Mouse (Mus musculus) kidney, embryonic 14.5 days (tissue): ENCODE measurements around the gene Pla2g6. TPM values are rescaled to one million over a fixed set of nuclear protein-coding genes. Genes with fewer than 3 reads are reported as not detected.

Source experiments
- ATAC-seq: fragments of 200-750 bp; cut with Nextera tagmentation; 2 replicates; pipeline ENCODE4 v1.8.0; 2017; ENCODE audit warnings: moderate number of reproducible peaks, mild to moderate bottlenecking, moderate TSS enrichment, moderate library complexity; ENCODE audit not compliant: low FRiP score, low TSS enrichment
- H3K27ac ChIP-seq: fragments of 300-500 bp; sonication (generic); 2 replicates; pipeline ENCODE4 v1.5.1; 2014; ENCODE audit warnings: low read depth, mild to moderate bottlenecking, low read length, moderate library complexity, mixed read lengths
- H3K27me3 ChIP-seq: fragments of 300-500 bp; sonication (generic); 2 replicates; pipeline ENCODE4 v1.6.1; 2014; ENCODE audit warnings: mild to moderate bottlenecking, low read length; ENCODE audit not compliant: control insufficient read depth, insufficient read depth
- H3K36me3 ChIP-seq: fragments of 300-500 bp; sonication (generic); 2 replicates; pipeline ENCODE4 v1.6.1; 2014; ENCODE audit warnings: low read length, mixed read lengths; ENCODE audit not compliant: control insufficient read depth, insufficient read depth
- H3K4me1 ChIP-seq: fragments of 300-500 bp; sonication (generic); 2 replicates; pipeline ENCODE4 v1.6.1; 2014; ENCODE audit warnings: low read length, mixed read lengths; ENCODE audit not compliant: control insufficient read depth, insufficient read depth
- H3K4me2 ChIP-seq: fragments of 300-500 bp; sonication (generic); replicated peaks from 2 replicates; pipeline ENCODE4 v1.6.1; 2014; ENCODE audit warnings: low read depth, mild to moderate bottlenecking, low read length
- H3K4me3 ChIP-seq: fragments of 300-500 bp; sonication (generic); 2 replicates; pipeline ENCODE4 v1.5.1; 2014; ENCODE audit warnings: mild to moderate bottlenecking, low read length
- H3K9ac ChIP-seq: fragments of 300-500 bp; sonication (generic); 2 replicates; pipeline ENCODE4 v1.6.1; 2014; ENCODE audit warnings: low read depth, mild to moderate bottlenecking, low read length, moderate library complexity
- H3K9me3 ChIP-seq: fragments of 300-500 bp; sonication (generic); 2 replicates; pipeline ENCODE4 v1.6.1; 2016; ENCODE audit warnings: low read length; ENCODE audit not compliant: control insufficient read depth
- WGBS: fragments of 180-500 bp; shearing (Covaris S2); extraction: QIAGEN DNeasy Blood & Tissue Kit; methylation state at CpG from one replicate; pipeline ENCODE4 v1.1.7; 2014; 5-methylcytosine and 5-hydroxymethylcytosine counted together
- polyA plus RNA-seq: library from polyadenylated mRNA; unstranded; fragments of >200 nt; fragmentation: Nextera tagmentation; extraction: Ambion mirVana; gene quantifications from 2 replicates; pipeline ENCODE4 v1.2.1, GENCODE M21; 2014

Pla2g6 gene
- polyA plus RNA-seq, 1 experiment from 2014 or later = 17.0 TPM

- ATAC-seq = no peak
- Histone ChIP-seq H3K36me3 (peaks cover 4% of the 10 kb centered on the region; the same call in 1 of the 2 replicates), H3K27ac (no peak overlapping the region), H3K27me3 (no peaks in the 10 kb centered on the region), H3K9me3 (no peaks in the 10 kb centered on the region), H3K9ac (no peak overlapping the region), H3K4me3 (no peak overlapping the region), H3K4me1 (0 out of 2 replicates have a peak, but pooled peaks cover 9% of the 10 kb centered on the region), H3K4me2 (no peak overlapping the region)
- WGBS = 79% methylated on average over 5 of the region's 5 CpGs
Measured at GRCm38 (mm10) chr15:79282434-79282833, 45.8 kb downstream of the Pla2g6 start.

- no peak for ATAC-seq
- Histone ChIP-seq H3K4me3 (no peak overlapping the region), H3K27ac (no peak overlapping the region), H3K9ac (no peak overlapping the region), H3K27me3 (no peaks in the 10 kb centered on the region), H3K9me3 (no peaks in the 10 kb centered on the region), H3K36me3 (peaks cover under 1% of the 10 kb centered on the region; the same call in 1 of the 2 replicates), H3K4me1 (0 out of 2 replicates have a peak, but pooled peaks cover 9% of the 10 kb centered on the region), H3K4me2 (no peak overlapping the region)
- 67% methylated on average over 1 of the region's 1 CpGs for WGBS
Measured at GRCm38 (mm10) chr15:79281389-79281788, 46.8 kb downstream of the Pla2g6 start.

- H3K27me3 ChIP-seq = no peaks in the 10 kb centered on the region
- H3K9ac ChIP-seq = no peak overlapping the region
- 56% methylated on average over 5 of the region's 5 CpGs for WGBS
- no peak overlapping the region for H3K4me3 ChIP-seq
- H3K9me3 ChIP-seq = no peaks in the 10 kb centered on the region
- 0 out of 2 replicates have a peak, but pooled peaks cover 9% of the 10 kb centered on the region for H3K4me1 ChIP-seq
- no peak overlapping the region for H3K4me2 ChIP-seq
- H3K27ac ChIP-seq = no peak overlapping the region
- ATAC-seq = no peak
- no peaks in the 10 kb centered on the region for H3K36me3 ChIP-seq
Measured at GRCm38 (mm10) chr15:79280850-79281249, 47.3 kb downstream of the Pla2g6 start.

GRCm38 (mm10) chr15:79280209-79280608, 48.0 kb downstream of the Pla2g6 start:
- no peak for ATAC-seq
- WGBS = 29% methylated on average over 6 of the region's 6 CpGs

GRCm38 (mm10) chr15:79277728-79278127, 50.5 kb downstream of the Pla2g6 start:
- Histone ChIP-seq H3K4me3 (no peak overlapping the region), H3K27ac (no peak overlapping the region), H3K27me3 (no peaks in the 10 kb centered on the region), H3K9me3 (no peaks in the 10 kb centered on the region), H3K4me2 (no peak overlapping the region), H3K36me3 (no peaks in the 10 kb centered on the region), H3K4me1 (no peaks in the 10 kb centered on the region), H3K9ac (no peak overlapping the region)
- WGBS = 54% methylated on average over 10 of the region's 10 CpGs
- no peak for ATAC-seq

More at GRCm38 (mm10) chr15:79280209-79280608, 48.0 kb downstream of the Pla2g6 start:
- H3K27me3 ChIP-seq = no peaks in the 10 kb centered on the region
- no peak overlapping the region for H3K27ac ChIP-seq
- H3K4me2 ChIP-seq = no peak overlapping the region
- H3K9me3 ChIP-seq = no peaks in the 10 kb centered on the region
- 0 out of 2 replicates have a peak, but pooled peaks cover 4% of the 10 kb centered on the region for H3K4me1 ChIP-seq
- H3K4me3 ChIP-seq = no peak overlapping the region
- no peak overlapping the region for H3K9ac ChIP-seq
- no peaks in the 10 kb centered on the region for H3K36me3 ChIP-seq

GRCm38 (mm10) chr15:79273020-79273419, 55.2 kb downstream of the Pla2g6 start:
- 40% methylated on average over 10 of the region's 10 CpGs for WGBS
- Histone ChIP-seq H3K36me3 (no peaks in the 10 kb centered on the region), H3K27me3 (peaks cover 6% of the 10 kb centered on the region; the same call in 1 of the 2 replicates), H3K4me3 (no peak overlapping the region), H3K9ac (no peak overlapping the region), H3K9me3 (no peaks in the 10 kb centered on the region), H3K27ac (no peak overlapping the region), H3K4me1 (peaks cover 6% of the 10 kb centered on the region), H3K4me2 (no peak overlapping the region)
- peak; percentile 21; the same call in 1 of the 2 replicates for ATAC-seq

GRCm38 (mm10) chr15:79271124-79271746, 57.0 kb downstream of the Pla2g6 start:
- ATAC-seq = no peak
- H3K4me3 ChIP-seq = peak overlapping the region; percentile 29; the same call in 1 of the 2 replicates
- WGBS = 13% methylated on average over 17 of the region's 17 CpGs

GRCm38 (mm10) chr15:79270317-79271123, 57.7 kb downstream of the Pla2g6 start:
- Histone ChIP-seq H3K4me3 (peak overlapping the region; percentile 29), H3K36me3 (no peaks in the 10 kb centered on the region), H3K9me3 (no peaks in the 10 kb centered on the region), H3K4me1 (peaks cover 6% of the 10 kb centered on the region), H3K9ac (peak overlapping the region; percentile 45; the same call in 1 of the 2 replicates), H3K27ac (no peak overlapping the region), H3K27me3 (peaks cover 6% of the 10 kb centered on the region), H3K4me2 (peak overlapping the region; percentile 74)
- WGBS = 1% methylated on average over 33 of the region's 33 CpGs
- ATAC-seq = peak; percentile 70; the same call in 1 of the 2 replicates

More at GRCm38 (mm10) chr15:79271124-79271746, 57.0 kb downstream of the Pla2g6 start:
- H3K9ac ChIP-seq = 0 out of 2 replicates have a peak overlapping the region, but pooled peaks have one; percentile 45
- no peaks in the 10 kb centered on the region for H3K36me3 ChIP-seq
- H3K27ac ChIP-seq = no peak overlapping the region
- H3K4me1 ChIP-seq = peaks cover 6% of the 10 kb centered on the region
- H3K27me3 ChIP-seq = peaks cover 6% of the 10 kb centered on the region
- peak overlapping the region; percentile 74 for H3K4me2 ChIP-seq
- no peaks in the 10 kb centered on the region for H3K9me3 ChIP-seq

- H3K4me1 ChIP-seq = peaks cover 6% of the 10 kb centered on the region
- ATAC-seq = no peak
- H3K4me3 ChIP-seq = no peak overlapping the region
- H3K9me3 ChIP-seq = no peaks in the 10 kb centered on the region
- 32% methylated on average over 1 of the region's 1 CpGs for WGBS
- H3K27ac ChIP-seq = no peak overlapping the region
- H3K36me3 ChIP-seq = no peaks in the 10 kb centered on the region
- no peak overlapping the region for H3K4me2 ChIP-seq
- peaks cover 6% of the 10 kb centered on the region for H3K27me3 ChIP-seq
- no peak overlapping the region for H3K9ac ChIP-seq
Measured at GRCm38 (mm10) chr15:79268521-79268920, 59.7 kb downstream of the Pla2g6 start.
